Mouse (Mus musculus) liver, embryonic 15.5 days (tissue): ENCODE results near the gene Slc44a5. TPM values are rescaled to one million over a fixed set of nuclear protein-coding genes. Genes with fewer than 3 reads are reported as not detected.

Experiments
- ATAC-seq: fragments of 200-750 bp; cut with Nextera tagmentation; 2 replicates; pipeline ENCODE4 v1.8.0; 2017; ENCODE audit warnings: moderate number of reproducible peaks, mild to moderate bottlenecking, moderate library complexity; ENCODE audit not compliant: insufficient read depth
- H3K27ac ChIP-seq: fragments of 300-500 bp; sonication (generic); replicated peaks from 2 replicates; pipeline ENCODE4 v1.5.1; 2015; ENCODE audit warnings: mild to moderate bottlenecking, inconsistent platforms
- H3K27me3 ChIP-seq: fragments of 300-500 bp; sonication (generic); 2 replicates; pipeline ENCODE4 v1.6.1; 2015; ENCODE audit warnings: mild to moderate bottlenecking, inconsistent platforms
- H3K36me3 ChIP-seq: fragments of 300-500 bp; sonication (generic); replicated peaks from 2 replicates; pipeline ENCODE4 v1.6.1; 2015; ENCODE audit warnings: moderate library complexity, mild to moderate bottlenecking, inconsistent platforms
- H3K4me1 ChIP-seq: fragments of 300-500 bp; sonication (generic); replicated peaks from 2 replicates; pipeline ENCODE4 v1.6.1; 2015; ENCODE audit warnings: inconsistent platforms
- H3K4me2 ChIP-seq: fragments of 300-500 bp; sonication (generic); 2 replicates; pipeline ENCODE4 v1.6.1; 2015; ENCODE audit warnings: moderate library complexity, mild to moderate bottlenecking, inconsistent platforms
- H3K4me3 ChIP-seq: fragments of 300-500 bp; sonication (generic); replicated peaks from 2 replicates; pipeline ENCODE4 v1.5.1; 2015; ENCODE audit warnings: mild to moderate bottlenecking, inconsistent platforms
- H3K9ac ChIP-seq: fragments of 300-500 bp; sonication (generic); 2 replicates; pipeline ENCODE4 v1.6.1; 2015; ENCODE audit warnings: moderate library complexity, mild to moderate bottlenecking, inconsistent platforms
- H3K9me3 ChIP-seq: fragments of 300-500 bp; sonication (generic); replicated peaks from 2 replicates; pipeline ENCODE4 v1.6.1; 2016; ENCODE audit warnings: inconsistent platforms
- WGBS: fragments of 180-500 bp; shearing (Covaris S2); methylation state at CpG from one replicate; pipeline ENCODE4 v1.1.7; 2015; ENCODE audit warnings: mixed read lengths; ENCODE audit not compliant: insufficient replicate concordance; 5-methylcytosine and 5-hydroxymethylcytosine counted together
- polyA plus RNA-seq: library from polyadenylated mRNA; unstranded; fragments of >200 nt; fragmentation: Nextera tagmentation; extraction: Ambion mirVana; gene quantifications from 2 replicates; pipeline ENCODE4 v1.2.1, GENCODE M21; 2015

The Slc44a5 gene
- polyA plus RNA-seq, 1 experiment from 2014 or later: 0.29 TPM

- H3K4me2 ChIP-seq: no peak overlapping the region
- H3K4me1 ChIP-seq: no peaks in the 10 kb centered on the region
- no peak overlapping the region for H3K27ac ChIP-seq
- H3K36me3 ChIP-seq: no peaks in the 10 kb centered on the region
- H3K9me3 ChIP-seq: no peaks in the 10 kb centered on the region
- H3K9ac ChIP-seq: no peak overlapping the region
- 0 out of 2 replicates have a peak, but pooled peaks cover 4% of the 10 kb centered on the region for H3K27me3 ChIP-seq
- no peak overlapping the region for H3K4me3 ChIP-seq
- ATAC-seq: no peak
- WGBS: 53% methylated on average over 5 of the region's 5 CpGs
These were observed 137.3 kb downstream of the Slc44a5 start for GRCm38 (mm10) chr3:154110528-154110927.

- H3K4me3 ChIP-seq: no peak overlapping the region
- no peaks in the 10 kb centered on the region for H3K36me3 ChIP-seq
- 50% methylated on average over 5 of the region's 5 CpGs for WGBS
- H3K4me2 ChIP-seq: no peak overlapping the region
- H3K4me1 ChIP-seq: no peaks in the 10 kb centered on the region
- H3K9ac ChIP-seq: no peak overlapping the region
- H3K27ac ChIP-seq: no peak overlapping the region
- ATAC-seq: no peak
- H3K9me3 ChIP-seq: no peaks in the 10 kb centered on the region
- peaks cover 5% of the 10 kb centered on the region for H3K27me3 ChIP-seq
These were observed 138.0 kb downstream of the Slc44a5 start for GRCm38 (mm10) chr3:154111221-154111620.

- Histone ChIP-seq H3K9me3 (no peaks in the 10 kb centered on the region), H3K27me3 (peaks cover 11% of the 10 kb centered on the region), H3K36me3 (no peaks in the 10 kb centered on the region), H3K4me1 (no peaks in the 10 kb centered on the region), H3K4me2 (no peak overlapping the region), H3K9ac (no peak overlapping the region), H3K4me3 (no peak overlapping the region), H3K27ac (no peak overlapping the region)
- 60% methylated on average over 9 of the region's 9 CpGs for WGBS
- ATAC-seq: no peak
These were observed 141.8 kb downstream of the Slc44a5 start for GRCm38 (mm10) chr3:154114991-154115390.

GRCm38 (mm10) chr3:154115478-154115877, 142.2 kb downstream of the Slc44a5 start:
- Histone ChIP-seq H3K4me1 (no peaks in the 10 kb centered on the region), H3K9ac (no peak overlapping the region), H3K4me3 (no peak overlapping the region), H3K27ac (no peak overlapping the region), H3K36me3 (no peaks in the 10 kb centered on the region), H3K4me2 (no peak overlapping the region), H3K9me3 (no peaks in the 10 kb centered on the region), H3K27me3 (peaks cover 11% of the 10 kb centered on the region)
- WGBS: 67% methylated on average over 4 of the region's 4 CpGs
- ATAC-seq: no peak

GRCm38 (mm10) chr3:154116000-154116399, 142.8 kb downstream of the Slc44a5 start:
- H3K36me3 ChIP-seq: no peaks in the 10 kb centered on the region
- no peak overlapping the region for H3K27ac ChIP-seq
- peaks cover 10% of the 10 kb centered on the region for H3K27me3 ChIP-seq
- 72% methylated on average over 5 of the region's 5 CpGs for WGBS
- no peaks in the 10 kb centered on the region for H3K4me1 ChIP-seq
- ATAC-seq: no peak
- H3K4me2 ChIP-seq: no peak overlapping the region
- no peak overlapping the region for H3K4me3 ChIP-seq
- no peak overlapping the region for H3K9ac ChIP-seq
- no peaks in the 10 kb centered on the region for H3K9me3 ChIP-seq

- H3K27ac ChIP-seq: no peak overlapping the region
- no peak for ATAC-seq
- H3K4me3 ChIP-seq: no peak overlapping the region
- no peaks in the 10 kb centered on the region for H3K36me3 ChIP-seq
- WGBS: 57% methylated on average over 6 of the region's 6 CpGs
- no peak overlapping the region for H3K4me2 ChIP-seq
- H3K9me3 ChIP-seq: no peaks in the 10 kb centered on the region
- H3K27me3 ChIP-seq: peaks cover 7% of the 10 kb centered on the region
- H3K9ac ChIP-seq: no peak overlapping the region
- no peaks in the 10 kb centered on the region for H3K4me1 ChIP-seq
These were observed 145.9 kb downstream of the Slc44a5 start for GRCm38 (mm10) chr3:154118992-154119603.

GRCm38 (mm10) chr3:154122531-154122930, 149.3 kb downstream of the Slc44a5 start:
- ATAC-seq: no peak
- 65% methylated on average over 3 of the region's 3 CpGs for WGBS

GRCm38 (mm10) chr3:154124890-154125575, 151.8 kb downstream of the Slc44a5 start:
- Histone ChIP-seq H3K4me2 (no peak overlapping the region), H3K9me3 (no peaks in the 10 kb centered on the region), H3K9ac (no peak overlapping the region), H3K27me3 (no peaks in the 10 kb centered on the region; the same call in 1 of the 2 replicates), H3K4me1 (peaks cover 10% of the 10 kb centered on the region; the same call in 1 of the 2 replicates), H3K27ac (no peak overlapping the region), H3K36me3 (no peaks in the 10 kb centered on the region), H3K4me3 (no peak overlapping the region)
- ATAC-seq: no peak
- 77% methylated on average over 15 of the region's 15 CpGs for WGBS

More at GRCm38 (mm10) chr3:154122531-154122930, 149.3 kb downstream of the Slc44a5 start:
- no peak overlapping the region for H3K4me3 ChIP-seq
- no peaks in the 10 kb centered on the region for H3K4me1 ChIP-seq
- H3K9me3 ChIP-seq: no peaks in the 10 kb centered on the region
- H3K27me3 ChIP-seq: no peaks in the 10 kb centered on the region; the same call in 1 of the 2 replicates
- H3K9ac ChIP-seq: no peak overlapping the region
- no peaks in the 10 kb centered on the region for H3K36me3 ChIP-seq
- no peak overlapping the region for H3K27ac ChIP-seq
- no peak overlapping the region for H3K4me2 ChIP-seq

GRCm38 (mm10) chr3:154125768-154126376, 152.6 kb downstream of the Slc44a5 start:
- no peaks in the 10 kb centered on the region for H3K36me3 ChIP-seq
- no peak overlapping the region for H3K4me3 ChIP-seq
- no peaks in the 10 kb centered on the region; the same call in 1 of the 2 replicates for H3K27me3 ChIP-seq
- H3K4me1 ChIP-seq: peaks cover 18% of the 10 kb centered on the region
- no peak overlapping the region for H3K4me2 ChIP-seq
- no peak for ATAC-seq
- 68% methylated on average over 7 of the region's 7 CpGs for WGBS
- H3K27ac ChIP-seq: no peak overlapping the region
- H3K9me3 ChIP-seq: no peaks in the 10 kb centered on the region
- H3K9ac ChIP-seq: no peak overlapping the region

GRCm38 (mm10) chr3:154127246-154127645, 154.0 kb downstream of the Slc44a5 start:
- 80% methylated on average over 3 of the region's 3 CpGs for WGBS
- H3K27ac ChIP-seq: no peak overlapping the region
- H3K27me3 ChIP-seq: no peaks in the 10 kb centered on the region; the same call in 1 of the 2 replicates
- no peak overlapping the region for H3K4me3 ChIP-seq
- no peaks in the 10 kb centered on the region for H3K36me3 ChIP-seq
- H3K9ac ChIP-seq: no peak overlapping the region
- no peaks in the 10 kb centered on the region for H3K9me3 ChIP-seq
- H3K4me1 ChIP-seq: peaks cover 20% of the 10 kb centered on the region
- no peak overlapping the region for H3K4me2 ChIP-seq
- ATAC-seq: no peak

- 44% methylated on average over 4 of the region's 4 CpGs for WGBS
- no peak for ATAC-seq
These were observed 155.8 kb downstream of the Slc44a5 start for GRCm38 (mm10) chr3:154129036-154129435.

More at GRCm38 (mm10) chr3:154129036-154129435, 155.8 kb downstream of the Slc44a5 start:
- H3K27me3 ChIP-seq: no peaks in the 10 kb centered on the region; the same call in 1 of the 2 replicates
- no peak overlapping the region for H3K27ac ChIP-seq
- peaks cover 20% of the 10 kb centered on the region for H3K4me1 ChIP-seq
- no peaks in the 10 kb centered on the region for H3K36me3 ChIP-seq
- no peaks in the 10 kb centered on the region for H3K9me3 ChIP-seq
- no peak overlapping the region for H3K4me2 ChIP-seq
- no peak overlapping the region for H3K9ac ChIP-seq
- H3K4me3 ChIP-seq: no peak overlapping the region
